Mouse (Mus musculus): ENCODE results near the gene Mapkbp1.

Mapkbp1 gene

DNA sequence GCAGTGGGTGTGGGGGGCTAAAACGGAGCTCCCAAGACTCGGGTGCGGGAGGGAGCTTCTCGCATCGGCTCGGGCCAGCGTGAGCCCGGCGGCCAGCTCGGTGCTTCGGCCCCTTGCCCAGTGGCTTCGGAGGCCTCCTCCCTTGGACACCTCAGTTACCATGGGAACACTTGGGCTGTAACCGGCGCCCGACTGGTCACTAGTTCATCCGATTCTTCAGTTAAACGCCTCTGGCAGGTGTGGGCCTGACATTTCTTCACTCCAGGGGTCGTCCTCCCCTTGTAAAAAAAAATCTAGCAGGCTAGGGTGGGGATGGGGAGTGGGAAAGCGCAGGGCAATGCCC is at the start of gene Mapkbp1:
Gene Mapkbp1, plus strand, starts transcription at position 163 of the 343 bp plus-strand sequence.
- in situ Hi-C loops (cut with MboI): no loop called here

DNA sequence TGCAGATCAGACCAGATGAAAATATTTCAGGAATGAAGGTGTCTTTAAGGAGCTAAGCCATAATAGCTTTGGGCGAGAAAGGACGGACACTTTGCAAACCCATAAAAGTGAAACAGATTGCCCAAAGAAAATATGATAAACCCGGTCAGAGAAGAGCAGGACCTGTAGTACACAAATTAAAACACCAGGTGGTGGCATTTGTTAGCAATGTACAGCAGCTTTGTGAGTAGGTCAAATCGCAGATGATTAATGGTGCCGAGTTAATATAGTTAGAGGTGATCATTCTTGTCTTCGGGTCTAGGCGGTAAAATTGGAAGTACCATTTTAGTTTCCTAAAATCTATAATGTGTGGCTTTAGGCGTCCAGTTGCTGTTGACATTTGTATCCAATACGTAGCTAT is 1.9 kb upstream of the Mapkbp1 start:
- in situ Hi-C loops (cut with MboI): no loop called here

DNA sequence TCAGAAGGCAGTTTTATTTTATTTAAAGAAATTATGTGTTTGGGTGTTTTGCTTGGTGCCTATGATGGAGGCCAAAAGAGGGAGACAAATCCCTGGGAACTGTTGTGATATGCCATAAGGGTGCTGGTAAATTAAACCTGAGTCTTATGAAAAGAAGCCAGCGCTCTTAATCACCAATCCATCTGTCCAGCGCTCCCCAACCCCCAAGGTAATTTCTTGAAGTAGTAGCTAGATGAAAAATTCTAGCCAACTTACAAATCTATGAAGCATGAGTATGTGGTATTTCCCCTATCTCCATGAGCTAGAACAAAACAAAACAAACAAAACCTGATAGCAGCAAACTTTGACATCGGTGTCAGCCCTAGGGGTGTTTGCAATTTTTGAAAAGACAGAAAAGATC is 1.2 kb upstream of the Mapkbp1 start:
- in situ Hi-C loops (cut with MboI): no loop called here

DNA sequence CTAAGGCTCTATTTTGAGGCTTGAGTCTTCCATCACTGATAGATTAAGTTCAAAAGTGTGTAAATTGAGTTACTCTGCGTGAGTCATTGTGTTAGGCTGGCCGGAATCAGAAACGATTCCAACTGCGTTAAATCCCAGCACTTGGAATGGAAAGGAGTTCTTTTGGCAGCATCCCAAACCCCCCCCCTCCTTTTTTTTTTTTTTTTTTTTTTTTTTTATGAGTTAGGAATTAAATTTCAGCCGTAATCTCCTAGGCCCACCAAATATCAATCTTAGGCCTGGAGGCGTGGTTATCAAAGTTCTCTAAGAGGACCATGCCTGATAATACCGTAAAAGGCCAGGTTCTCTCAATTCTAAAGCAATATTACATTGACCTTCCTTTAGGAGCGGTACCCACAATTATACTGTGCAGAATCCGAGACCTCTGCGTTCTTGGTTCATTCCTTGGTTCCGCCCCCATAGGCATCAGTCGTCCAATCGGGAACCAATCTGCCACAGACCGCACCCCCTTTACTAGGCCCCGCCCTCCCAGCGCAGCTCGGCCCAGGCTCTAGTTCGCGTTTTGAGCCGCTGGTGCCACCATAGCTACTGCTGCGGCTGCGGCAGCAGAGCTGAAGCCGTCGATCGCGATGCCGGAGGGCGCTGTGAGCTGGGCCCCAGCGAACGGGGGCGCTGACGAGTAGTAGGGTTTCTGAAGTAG is 512 bp upstream of the Mapkbp1 start:
- in situ Hi-C loops (cut with MboI): no loop called here

DNA sequence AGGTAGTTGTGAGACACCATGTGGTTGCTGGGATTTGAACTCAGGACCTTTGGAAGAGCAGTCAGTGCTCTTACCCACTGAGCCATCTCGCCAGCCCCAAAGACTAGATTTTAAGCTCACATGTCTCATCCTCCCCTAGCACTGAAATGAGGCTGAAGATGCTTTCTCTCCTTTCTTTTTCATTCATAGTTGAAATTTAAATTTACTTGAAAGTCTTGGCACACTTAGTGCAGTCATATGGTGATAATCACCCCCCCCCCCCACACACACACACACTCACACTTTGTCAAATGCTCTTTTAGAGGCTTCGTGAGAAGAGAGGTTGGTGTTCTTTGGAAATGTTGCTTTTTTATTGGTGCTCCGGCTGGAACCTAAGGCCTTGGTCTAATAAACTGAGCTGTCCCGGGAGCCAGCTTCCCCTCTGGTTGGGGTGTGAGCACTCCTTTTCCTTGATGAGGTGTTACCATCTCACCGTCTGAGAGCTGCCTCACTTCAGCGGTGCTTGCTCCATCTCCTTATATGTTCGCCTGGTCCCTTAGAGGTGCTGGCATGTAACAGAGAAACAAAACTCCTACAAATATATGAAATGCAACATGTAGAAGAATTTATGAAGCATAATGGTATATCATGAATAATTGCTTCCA is 8.0 kb downstream of the Mapkbp1 start:
- in situ Hi-C loops (cut with MboI): no loop called here

DNA sequence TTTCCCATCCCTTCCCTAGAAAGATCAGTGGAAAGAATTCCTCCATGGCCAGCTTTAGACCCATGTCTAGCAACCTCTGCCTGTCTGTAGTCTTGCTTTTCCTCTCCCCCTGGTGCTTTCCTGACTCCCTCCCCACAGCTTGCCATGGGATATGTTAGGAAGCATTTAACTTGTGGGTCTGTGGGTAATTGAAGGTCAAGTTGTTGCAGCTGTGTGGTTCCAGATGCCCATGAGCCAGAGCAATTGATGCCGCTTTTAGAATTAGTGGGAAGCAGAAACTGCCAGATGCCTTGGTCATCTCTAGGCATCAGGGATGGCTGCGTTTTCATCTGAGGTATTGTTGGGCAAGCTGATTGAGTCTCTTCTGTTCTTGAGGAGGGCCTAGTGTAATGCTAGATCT is 9.1 kb downstream of the Mapkbp1 start:
- in situ Hi-C loops (cut with MboI): no loop called here

DNA sequence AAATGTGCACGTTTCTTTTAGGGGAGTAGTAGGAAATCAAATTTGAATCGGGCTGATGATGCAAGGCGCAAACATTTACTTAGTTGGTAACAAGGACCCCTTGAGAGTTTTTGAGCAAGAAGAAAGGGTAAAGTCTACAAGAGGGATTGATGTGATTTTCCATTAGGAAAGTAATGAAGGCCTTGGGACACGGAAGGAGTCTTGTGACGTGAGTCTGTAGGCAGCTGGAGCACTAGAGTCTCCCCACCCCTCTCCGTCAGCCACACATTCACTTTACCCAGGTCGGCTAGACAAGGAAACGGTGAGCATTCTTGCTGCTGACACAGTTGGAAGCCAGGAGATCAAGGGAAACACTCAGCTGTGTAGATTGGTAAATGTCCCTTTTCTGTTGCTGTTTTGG is 13.4 kb downstream of the Mapkbp1 start:
- in situ Hi-C loops (cut with MboI): no loop called here

DNA sequence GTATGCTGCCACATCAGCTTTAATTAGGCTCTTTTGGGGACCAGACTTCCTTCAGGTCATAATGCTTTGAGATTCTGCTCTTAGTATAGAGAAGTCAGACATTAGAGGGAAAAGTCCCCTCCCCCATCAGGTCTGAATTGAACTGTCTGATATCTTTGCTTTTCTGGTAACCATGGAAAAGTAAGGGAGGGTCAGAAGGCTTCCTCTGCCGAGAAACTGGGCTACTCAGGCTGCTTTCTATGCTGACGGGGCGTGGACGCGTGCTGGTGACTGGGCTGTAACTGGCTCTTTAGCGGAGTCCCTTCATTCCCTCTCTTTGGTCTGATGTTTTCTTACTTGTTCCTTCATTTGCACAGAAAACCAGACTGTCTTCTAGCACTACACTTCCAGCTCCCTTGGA is 13.9 kb downstream of the Mapkbp1 start:
- in situ Hi-C loops (cut with MboI): no loop called here

DNA sequence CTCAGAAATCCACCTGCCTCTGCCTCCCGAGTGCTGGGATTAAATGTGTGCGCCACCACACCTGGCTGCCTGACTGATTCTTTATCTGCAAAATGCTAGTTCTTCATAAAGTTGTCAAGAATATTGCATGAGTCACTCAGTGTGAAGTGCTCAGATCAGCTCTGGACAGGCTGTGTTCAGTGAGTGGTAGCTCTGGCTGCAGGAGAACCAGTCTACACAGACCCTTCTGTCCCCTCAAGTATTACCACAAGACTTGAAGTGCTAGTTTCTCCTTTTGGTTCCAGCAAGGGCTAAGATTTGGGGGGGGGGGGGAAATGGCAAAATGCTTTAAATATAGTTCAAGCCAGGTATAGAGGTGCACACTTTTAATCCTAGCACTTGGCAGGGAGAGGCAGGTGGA is 14.9 kb downstream of the Mapkbp1 start:
- in situ Hi-C loops (cut with MboI): no loop called here

DNA sequence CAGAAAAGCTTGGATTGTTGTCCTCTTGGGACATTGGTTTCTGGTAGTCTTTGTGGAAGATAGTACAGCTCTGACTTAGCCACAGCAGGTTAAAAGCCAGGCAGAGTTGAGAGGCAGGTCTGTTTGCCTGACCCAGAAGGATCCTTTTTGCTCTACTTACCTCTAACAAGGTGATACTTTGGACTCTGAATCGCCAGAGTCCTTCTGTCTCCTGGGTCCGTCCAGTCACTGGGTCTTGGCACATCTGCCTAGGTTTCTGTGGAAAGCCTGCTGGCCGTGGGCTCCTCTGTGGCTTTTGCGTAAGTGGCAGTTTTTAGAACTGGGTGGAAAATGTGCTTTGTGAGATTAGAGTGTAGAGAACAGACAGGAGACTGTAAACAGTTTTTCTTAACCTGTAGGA is 16.5 kb downstream of the Mapkbp1 start:
- in situ Hi-C loops (cut with MboI): no loop called here

DNA sequence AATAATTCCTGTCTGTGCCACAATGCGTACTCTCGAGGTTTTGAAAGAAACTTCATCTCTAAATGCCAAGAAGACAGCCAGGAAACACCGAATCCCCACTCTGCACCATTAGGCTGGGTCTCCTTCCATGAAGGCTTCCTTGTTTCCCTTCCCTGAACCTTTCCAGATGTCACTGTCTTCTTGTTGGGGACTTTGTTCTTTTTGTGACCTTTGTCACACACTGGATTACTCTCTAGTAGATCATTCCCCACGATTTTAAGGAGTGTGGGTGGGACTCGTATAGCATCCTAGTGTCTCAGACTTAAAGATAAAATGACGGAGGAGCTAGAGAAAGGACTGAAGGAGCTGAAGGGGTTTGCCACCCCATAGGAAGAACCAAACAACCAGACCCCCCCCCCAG is 18.4 kb downstream of the Mapkbp1 start:
- in situ Hi-C loops (cut with MboI): no loop called here

DNA sequence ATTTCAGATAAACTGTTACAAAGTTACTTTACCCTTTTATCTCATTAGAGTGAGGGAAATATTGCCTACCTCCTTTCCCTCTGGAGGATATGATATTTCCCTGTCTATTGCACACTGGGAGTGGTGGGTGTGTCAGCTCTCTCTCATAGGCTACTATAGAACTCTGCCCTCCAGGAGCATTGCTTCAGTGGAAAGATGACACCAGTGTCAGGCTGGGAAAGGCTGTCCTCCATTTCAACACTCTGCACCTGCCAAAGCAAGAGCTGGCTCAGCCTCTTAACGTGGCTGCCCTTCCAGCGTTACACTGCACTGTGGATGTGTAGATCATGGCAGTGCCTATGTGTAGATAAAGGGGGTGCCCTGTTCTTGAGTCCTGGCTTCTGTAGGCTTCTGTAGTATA is 19.9 kb downstream of the Mapkbp1 start:
- in situ Hi-C loops (cut with MboI): no loop called here

DNA sequence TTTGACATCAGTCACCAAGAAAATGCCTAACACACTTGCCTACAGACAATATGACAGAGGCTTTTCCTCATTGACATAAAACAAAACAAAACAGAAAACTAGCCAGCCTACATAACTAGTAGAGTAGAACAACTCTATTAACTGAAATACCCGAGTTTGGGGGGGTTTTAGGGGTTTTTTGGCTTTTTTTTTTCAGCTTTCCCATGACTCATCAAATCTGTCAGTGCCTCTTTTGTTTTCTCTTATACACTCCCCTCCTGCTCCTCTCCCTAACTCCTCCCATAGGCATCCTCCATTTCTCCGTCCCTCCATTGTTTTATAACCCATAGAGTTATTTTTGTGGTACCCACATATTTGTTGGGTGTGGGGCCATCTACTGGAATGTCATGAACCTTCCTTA is 21.0 kb downstream of the Mapkbp1 start:
- in situ Hi-C loops (cut with MboI): no loop called here

DNA sequence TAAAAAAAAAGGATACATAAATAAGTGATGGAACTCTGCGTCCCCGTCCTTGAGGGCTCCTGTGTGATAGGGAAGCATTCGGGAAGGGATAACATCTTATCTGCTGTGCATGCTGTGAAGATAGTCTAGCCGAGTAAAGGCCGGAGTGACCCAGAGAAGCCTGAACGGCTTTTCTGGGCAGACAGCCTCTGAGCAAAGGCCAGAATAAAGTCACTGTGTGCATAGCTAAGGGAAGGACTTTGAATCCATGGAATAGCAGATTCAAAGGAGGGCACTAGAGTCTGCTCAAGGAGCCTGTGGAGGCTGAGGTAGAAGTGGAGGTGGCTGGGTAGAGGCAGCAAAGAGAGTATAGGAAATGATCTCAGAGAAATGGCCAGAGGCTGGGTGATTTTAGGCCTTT is 22.3 kb downstream of the Mapkbp1 start:
- in situ Hi-C loops (cut with MboI): no loop called here

DNA sequence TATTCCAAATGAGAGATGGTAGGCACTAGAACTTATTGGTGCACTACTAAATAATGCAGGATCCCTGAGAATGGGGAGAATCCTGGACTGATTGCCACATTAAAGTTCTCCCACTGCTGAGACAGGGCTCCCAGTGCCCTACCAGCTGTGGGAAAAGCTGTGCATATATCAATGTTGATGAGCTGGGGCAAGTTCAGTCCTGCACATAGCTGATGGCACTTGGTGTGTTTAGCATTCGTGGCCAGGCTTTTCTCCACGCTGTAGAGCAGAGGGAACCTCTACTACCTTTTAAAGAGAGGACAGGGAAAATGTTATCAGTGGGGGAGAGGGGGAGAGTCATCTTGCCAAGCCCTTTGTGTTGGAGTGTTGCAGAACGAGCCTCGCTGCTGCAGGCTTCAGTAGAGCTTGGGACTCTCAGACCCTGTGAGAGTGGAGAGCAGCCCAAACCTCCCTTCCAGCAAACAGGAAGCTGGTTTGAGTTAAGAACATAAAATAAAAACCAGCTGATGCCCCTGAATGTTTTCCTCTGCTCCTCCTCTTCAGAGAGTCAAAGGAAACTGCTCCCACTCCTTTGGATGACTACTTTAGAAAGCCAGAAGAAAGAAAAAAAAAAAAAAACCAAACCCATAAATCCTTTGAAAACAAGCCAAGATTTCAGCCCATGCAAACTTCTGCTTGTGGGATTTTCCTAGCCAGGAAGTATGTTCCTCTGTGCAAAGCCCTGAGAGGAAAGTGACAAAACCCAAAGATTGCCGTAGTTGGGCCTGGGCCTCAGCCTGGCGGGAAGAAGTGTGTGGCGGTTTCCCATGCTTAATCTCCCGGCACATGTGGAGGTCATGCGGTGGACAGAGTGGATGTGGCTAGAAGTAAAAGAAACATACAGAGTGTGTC is 23.1 kb downstream of the Mapkbp1 start:
- in situ Hi-C loops (cut with MboI): no loop called here

DNA sequence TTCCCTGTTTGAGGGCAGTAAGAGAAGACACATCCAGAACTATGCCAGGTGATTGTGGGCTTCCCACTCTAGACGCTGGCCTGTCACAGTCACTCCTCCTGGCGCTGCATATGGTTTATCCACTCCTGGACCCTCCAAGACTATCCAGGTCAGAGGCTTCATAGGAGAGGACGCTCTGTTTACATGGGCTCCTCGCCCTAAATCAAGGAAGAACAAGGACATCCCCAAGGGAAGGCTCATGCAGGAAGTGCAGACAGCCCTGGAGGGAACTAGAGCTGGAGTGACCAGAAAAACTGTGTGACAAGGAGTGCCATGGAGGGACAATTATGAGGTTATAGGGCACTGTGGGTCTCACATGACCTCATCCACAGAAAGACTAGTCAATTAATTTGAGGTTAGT is 24.9 kb downstream of the Mapkbp1 start:
- in situ Hi-C loops (cut with MboI): no loop called here

DNA sequence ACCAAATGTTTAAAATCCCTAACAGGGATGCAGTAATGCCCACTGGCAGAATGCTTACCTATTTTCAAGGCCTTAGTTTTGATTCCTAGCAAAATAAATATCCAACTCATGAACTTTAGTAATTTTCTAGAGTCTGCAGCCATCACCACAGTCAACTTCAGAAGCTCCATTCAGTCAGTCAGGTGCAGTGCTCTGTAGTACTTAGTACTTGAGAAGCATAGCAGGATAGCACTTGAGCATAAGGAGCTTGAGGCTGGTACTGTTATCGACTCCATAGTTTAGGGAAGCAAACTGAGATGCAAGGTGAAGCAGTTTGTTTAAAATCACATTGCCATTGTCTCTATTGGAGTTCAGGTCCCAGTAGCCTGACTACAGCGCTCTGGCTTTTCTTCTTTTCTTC is 27.2 kb downstream of the Mapkbp1 start:
- in situ Hi-C loops (cut with MboI): no loop called here

DNA sequence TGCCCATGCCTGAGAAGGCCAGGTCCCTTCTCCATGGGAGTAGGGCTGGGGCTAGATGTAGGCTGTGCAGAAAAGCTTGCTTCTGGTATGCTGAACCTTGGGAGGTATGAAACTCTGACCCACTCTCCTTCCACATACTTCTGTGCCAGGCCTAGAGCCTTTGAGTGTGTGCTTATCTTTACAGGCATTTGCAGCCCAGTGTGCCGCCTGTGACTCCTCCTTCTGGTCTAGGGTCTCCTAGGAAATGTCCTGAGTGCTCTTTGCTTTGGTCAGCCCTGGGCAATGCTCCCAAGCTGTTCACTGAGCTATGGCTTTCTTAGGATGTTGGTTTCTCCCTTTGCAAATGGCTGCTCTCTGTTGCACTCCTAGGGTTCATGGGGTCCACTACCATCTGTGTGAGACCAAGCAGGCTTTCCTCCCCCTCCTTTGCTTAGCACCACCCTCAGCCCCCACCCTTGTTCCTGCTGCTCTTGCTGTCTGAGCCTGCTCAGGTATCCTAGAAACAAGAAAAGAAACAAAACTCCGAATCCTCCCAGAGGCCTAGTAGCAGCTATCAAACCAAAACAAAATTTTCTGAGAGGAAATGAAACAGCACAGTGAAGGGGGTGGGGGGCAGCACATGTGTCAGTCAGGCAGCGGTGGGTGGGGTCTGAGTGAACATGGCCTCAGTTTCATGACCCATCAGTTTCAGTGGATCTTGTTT is 28.5 kb downstream of the Mapkbp1 start:
- in situ Hi-C loops (cut with MboI): no loop called here

DNA sequence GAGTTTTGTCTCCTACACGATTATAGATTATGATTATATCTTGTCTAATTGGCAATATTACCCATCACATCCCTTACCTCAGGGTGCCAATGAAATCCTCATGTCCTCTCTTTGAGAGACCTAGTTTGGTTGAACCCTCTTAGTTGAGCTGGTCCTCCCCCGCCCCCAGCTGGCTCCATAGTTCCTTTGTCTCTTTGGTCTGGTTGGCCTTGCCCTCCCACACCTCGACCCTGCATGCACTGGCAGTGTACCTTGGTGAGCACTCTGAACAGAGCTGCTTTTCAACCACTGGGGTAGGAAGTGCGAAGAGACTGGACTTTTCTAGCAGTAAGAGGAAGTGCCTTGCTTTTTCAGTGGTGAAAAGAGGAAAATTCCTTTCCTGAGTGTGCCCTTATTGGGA is 29.5 kb downstream of the Mapkbp1 start:
- in situ Hi-C loops (cut with MboI): no loop called here

DNA sequence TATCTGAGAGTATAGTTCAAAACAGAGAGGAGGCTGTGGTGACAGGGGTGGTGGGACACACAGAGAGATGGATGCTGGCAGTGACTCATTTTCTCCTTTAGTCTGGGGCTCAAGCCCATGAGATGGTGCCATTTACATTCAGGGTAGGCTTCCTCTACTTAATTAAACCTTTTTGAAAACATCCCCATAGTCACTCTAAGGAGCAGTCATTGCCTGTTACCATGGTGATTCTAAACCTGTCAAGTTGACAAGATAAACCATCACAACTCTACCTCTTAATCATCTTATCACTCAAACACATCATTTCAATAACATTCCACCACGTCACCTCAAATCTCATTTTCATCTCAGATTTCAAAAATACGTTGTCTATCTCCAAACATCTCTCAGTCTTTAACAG is 31.5 kb downstream of the Mapkbp1 start:
- in situ Hi-C loops (cut with MboI): no loop called here

DNA sequence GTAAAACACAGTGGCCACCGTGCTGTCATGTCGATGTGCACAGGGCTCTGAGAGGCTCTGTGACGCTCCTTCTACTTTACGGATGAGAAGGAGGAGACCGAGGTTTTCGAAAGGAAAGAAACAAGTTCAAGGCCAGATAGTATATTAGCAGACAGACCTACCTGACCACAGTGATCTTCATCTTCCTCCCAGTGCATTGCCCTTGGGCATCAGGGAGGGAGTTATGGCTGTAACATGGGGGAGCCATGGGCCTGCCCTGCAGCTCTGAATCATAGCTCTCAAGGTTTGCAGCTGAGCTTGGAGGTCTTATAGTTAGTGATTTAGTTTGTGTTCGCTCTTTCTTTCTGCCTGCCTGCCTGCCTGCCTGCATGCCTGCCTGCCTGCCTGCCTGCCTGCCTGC is 34.2 kb downstream of the Mapkbp1 start:
- in situ Hi-C loops (cut with MboI): no loop called here

DNA sequence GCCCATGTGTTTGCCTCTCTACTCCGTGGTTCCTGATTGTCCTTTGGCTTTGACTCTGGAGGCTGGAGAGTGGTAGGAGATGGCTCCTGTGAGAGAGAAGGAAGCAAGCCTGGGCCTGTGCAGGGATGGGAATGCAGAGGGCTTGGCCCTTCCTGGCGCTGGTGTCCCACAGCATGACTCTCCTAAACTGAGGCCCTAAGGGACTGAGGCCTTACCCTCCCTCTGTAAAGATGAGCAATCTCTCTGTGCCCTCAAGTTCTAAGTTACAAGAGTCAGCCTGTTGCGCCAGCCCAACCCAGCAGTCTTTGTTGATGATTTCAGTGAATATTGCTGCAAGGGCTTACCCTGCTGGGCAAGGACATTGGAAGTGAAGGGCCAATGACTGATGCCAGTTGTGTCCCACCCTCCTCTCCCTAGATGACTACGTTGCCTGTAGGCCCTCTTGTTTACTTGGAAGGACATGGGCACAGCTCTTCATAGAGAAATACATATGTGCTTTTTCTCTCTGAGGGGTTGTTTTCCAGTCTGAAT is 35.2 kb downstream of the Mapkbp1 start:
- in situ Hi-C loops (cut with MboI): no loop called here

Measured in mature B cell (primary cell).